Mouse (Mus musculus) c-Kit-negative CD71-positive TER-119-positive erythroid progenitor cells, embryonic 14.5 days (primary cell): Measurements from ENCODE around the gene Olfr309.
"Not testable (repeated sequence)": the region's sequence is repeated elsewhere in the genome, so short reads cannot be mapped to it uniquely, and the experiment has no call there.

ENCODE experiments used
- DNase-seq: peaks from one replicate; pipeline ENCODE4 v3.0.0-alpha.2; 2013; ENCODE audit warnings: low read depth, low spot score

The Olfr309 gene

GRCm38 (mm10) chr7:86313608-86314007 lies at the start of gene Olfr309:
Gene Olfr309, minus strand, starts transcription at chr7:86313708.
- DNase-seq, result no peak

GRCm38 (mm10) chr7:86346296-86346695 lies 32.8 kb upstream of the Olfr309 start:
- DNase-seq, result not testable (repeated sequence)

- DNase-seq, result no peak
Observed at GRCm38 (mm10) chr7:86344253-86344652, 30.7 kb upstream of the Olfr309 start.

- DNase-seq, result no peak
Observed at GRCm38 (mm10) chr7:86342881-86343565, 29.5 kb upstream of the Olfr309 start.

GRCm38 (mm10) chr7:86337486-86337885 lies 24.0 kb upstream of the Olfr309 start, which contains the start of gene Olfr307:
Gene Olfr307, minus strand, starts transcription at chr7:86337586.
- no peak for DNase-seq

- DNase-seq, result no peak
Observed at GRCm38 (mm10) chr7:86325530-86325929, 12.0 kb upstream of the Olfr309 start, which contains the start of gene Olfr308. Gene Olfr308, minus strand, starts transcription at chr7:86325630.

- no peak for DNase-seq
Observed at GRCm38 (mm10) chr7:86321323-86321722, 7.8 kb upstream of the Olfr309 start.

GRCm38 (mm10) chr7:86277072-86277471 lies 36.4 kb downstream of the Olfr309 start, which contains the start of gene Olfr310:
Gene Olfr310, minus strand, starts transcription at chr7:86277172.
- DNase-seq, result no peak
